Mouse (Mus musculus) ovary, postnatal 10 days (tissue): ENCODE measurements around the gene Mrpl17.
"Not testable (repeated sequence)": the region's sequence is repeated elsewhere in the genome, so short reads cannot be mapped to it uniquely, and the experiment has no call there.

Source experiments
- DNase-seq: peaks from one replicate; pipeline ENCODE4 v3.0.0; 2022; ENCODE audit warnings: low spot score

Mrpl17 gene

DNA sequence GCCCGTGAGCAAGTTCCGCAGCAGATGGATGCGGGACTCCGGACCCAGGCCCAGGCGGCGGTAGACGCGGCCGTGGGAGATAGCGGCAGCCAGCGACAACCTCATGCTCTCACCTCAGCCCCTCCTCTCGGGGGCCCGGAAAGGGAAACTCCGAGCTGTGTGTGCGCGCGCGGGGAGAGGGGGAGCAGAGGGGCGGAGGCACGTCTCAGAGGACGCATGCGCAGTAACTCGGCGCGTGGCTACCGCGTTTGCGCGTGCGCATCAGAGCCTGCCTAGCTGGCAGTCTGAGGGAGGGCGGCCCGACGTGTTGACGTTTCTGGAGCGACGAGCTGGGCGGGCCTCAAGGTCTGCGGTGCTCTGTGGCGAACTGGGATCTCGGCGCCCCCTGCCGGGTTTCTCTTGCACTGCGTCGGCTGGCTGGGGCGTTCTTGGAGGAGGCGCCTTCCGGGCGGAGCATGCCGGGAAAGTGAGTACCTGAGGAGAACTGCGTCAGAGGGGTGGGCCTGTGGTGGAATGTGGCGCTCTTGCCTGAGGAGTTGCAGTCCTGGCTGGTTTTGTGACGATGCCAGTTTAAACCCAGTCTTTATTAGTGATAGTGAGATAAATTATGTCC is at the start of gene Mrpl17:
Gene Mrpl17, minus strand, starts transcription at position 223 of the 613 bp plus-strand sequence.
- DNase-seq, result peak; percentile 99

DNA sequence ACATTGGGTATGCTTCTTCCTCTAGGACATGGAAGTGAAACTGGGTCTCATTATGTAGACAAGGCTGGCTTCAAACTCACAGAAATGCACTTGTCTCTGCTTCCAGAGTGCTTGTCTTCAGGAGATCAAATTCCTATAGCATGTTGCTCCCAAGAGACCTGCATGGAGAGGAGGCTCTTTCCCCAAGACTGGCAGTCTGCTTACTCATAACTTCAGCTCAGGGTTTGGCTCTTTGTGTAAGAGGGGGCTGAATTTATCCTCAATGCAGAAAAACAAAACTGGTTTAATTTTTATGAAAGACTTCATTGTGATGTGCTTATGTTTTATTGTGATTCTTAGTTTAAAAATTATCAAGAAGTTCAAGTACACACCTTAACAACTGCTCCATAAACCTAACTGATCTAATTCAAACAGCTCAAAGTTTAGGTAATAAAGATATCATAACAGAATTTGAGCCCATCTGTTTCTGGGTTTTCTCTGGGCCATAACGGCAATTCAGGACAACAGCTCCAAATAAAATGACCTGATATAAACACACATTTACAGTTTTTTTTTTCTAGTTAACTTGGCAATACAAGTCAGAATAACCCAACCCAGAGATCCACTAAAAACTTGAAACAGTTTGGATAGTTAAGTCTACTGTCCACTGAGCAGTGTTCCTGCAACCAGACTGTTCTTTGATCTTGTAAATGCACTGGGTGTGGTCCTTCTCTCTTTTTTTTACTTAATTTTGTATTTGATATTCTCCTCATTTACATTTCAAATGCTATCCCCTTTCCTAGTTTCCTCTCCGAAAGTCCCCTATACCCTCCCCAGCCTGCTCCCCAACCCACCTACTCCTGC is 45.0 kb upstream of the Mrpl17 start:
- DNase-seq, result not testable (repeated sequence)

DNA sequence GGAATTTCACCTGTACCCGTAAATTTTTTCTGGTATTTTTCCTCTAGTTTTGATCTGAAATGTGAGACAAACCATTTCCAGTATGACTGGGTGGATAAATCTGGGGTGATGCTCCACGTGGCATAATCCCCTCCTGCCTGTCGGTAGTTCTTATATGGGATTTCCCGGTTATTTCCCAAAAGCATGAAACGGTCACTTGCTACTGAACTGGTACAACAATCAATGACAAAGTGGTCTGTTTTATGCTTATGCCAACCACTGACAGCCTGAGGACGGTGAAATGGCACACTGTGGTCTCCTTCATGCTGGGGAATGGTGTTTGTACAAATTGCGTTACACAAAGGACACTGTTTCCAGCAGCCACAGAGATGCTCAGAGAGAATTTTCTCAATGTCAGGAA is 13.4 kb upstream of the Mrpl17 start:
- DNase-seq, result no peak

DNA sequence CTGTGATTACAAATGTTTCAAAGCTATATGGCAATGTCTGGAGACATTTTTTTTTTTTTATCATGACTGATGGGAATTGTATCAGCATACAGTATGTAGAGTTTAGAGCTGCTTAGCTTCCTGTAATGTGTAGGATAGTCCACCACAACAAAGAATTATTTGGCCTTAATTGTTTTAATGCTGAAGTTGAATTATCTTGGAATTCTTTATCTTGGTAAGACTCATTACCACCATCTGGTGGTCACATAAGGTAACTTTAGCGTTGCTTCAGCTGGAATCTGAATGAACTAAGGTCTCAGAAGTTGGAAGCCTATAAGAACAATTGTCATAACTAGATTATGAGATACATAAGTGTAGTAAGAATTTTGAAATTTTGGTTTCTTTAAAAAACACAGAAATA is 7.6 kb upstream of the Mrpl17 start:
- no peak for DNase-seq

DNA sequence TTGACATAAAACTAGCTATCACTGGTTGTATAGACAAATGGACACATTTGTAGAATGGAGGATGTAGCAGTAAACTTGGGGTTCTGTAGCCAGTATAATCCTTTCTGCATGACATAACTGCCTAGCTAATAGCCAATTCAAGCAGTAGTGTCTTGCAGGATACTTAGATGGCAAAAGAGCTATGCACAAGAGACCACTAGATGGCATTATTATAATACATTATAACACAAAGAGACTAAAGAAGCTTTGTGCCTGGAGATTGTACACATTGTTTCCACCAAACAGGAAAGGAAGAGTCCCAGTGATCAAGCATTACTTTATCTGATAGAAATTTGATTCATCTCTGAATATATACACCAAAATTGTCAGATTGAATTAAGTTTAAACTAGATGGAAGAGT is 5.8 kb upstream of the Mrpl17 start:
- DNase-seq, result no peak

DNA sequence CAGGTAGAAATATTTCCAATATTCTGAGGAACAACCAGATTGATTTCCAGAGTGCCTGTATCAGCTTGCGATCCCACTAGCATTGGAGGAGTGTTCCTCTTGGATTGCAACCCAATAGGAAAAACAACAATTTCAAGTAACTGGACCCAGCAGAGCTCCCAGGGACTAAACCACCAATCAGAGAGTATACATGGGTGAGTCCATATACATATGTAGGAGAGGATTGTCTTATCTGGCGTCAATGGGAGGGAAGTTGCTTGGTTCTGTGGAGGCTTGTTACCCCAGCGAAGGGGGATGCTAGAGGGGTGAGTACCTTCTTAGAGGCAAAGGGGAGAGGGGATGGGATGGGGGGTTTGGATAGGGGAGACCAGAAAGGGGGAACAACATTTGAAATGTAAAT is 2.4 kb upstream of the Mrpl17 start:
- DNase-seq, result no peak

DNA sequence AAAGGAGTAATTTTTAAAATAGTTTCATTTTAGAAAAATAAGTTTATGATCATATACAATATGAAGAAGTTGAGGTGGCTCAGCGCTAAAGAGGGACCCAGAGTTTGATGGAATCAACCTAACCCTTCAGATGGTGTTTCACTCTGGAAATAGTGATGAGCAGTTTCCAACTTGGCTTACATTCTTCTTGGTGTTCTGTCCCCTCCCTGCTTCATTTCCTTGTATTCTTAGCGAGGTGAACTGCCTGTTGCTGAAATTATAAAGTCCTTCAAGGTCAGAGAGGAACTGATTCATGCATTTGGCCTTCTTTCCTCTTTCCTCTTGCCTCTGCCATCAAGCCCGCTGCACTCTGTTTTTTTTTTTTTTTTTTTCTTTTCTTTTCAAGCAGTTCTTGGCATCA is 1.7 kb upstream of the Mrpl17 start:
- DNase-seq, result no peak

DNA sequence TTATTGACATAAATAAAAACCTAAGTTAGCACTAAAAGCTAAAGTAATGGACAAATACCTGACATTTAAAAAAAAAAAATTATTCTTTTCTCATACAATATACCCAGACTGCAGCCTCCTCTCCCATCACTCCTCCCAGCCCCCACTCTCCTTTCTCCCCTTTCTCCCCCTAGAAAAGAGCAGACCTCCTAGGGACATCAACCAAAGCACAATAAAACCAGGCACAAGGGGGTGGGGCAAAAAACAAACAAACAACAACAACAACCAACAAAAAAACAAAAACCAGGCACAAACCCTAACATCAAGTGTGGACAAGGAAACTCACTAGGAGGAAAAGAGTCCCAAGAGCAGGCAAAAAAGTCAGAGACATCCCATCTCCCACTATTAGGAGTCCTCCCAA is 617 bp upstream of the Mrpl17 start:
- no peak for DNase-seq

DNA sequence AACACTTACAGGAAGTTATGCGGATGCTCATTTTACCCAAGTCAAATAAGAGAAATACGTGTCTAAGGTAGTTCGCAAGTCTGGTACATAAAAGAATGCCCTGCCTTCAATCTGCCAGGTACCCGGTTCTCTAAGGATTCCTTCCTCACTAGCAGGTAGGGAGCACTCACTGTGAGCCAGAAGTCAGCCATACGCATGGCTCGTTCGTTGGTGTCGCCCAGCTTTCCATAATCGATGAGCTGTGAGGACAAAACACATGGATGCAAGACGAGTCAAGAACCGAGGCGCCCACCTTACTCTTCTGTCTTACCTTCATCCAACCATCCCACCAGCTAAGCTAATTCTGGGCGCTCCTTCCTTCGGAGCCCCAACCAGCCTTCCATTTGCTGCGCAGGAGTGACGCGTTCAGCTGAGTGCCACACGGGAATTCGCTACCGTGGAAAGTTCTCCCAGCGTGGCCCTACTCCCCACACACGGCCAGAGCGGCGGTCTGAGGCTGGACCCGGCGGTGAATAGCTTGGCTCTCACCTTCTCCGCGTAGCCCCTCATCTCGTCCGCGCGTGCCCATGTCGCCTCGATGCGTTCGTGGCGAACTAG is 521 bp downstream of the Mrpl17 start:
- DNase-seq, result no peak

DNA sequence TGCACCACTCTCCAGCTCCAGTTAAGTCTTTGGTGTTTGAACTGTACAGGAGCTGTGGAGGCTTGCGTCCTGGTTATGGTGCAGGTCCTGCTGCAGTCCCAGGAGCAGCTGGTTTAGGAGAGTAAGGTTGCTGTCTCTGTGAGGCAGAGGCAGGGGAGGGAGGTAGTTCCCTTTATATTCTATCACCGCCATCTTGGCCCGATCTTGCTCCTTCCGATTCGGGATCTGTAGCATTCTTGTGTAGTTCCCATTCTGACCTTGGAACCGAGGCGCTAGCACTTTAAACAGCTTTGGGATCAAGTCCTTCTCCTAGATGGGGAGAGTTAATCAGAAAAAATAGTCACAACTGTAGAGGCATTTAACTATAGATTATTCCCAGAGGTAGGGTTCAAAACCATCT is 1.1 kb downstream of the Mrpl17 start:
- no peak for DNase-seq

DNA sequence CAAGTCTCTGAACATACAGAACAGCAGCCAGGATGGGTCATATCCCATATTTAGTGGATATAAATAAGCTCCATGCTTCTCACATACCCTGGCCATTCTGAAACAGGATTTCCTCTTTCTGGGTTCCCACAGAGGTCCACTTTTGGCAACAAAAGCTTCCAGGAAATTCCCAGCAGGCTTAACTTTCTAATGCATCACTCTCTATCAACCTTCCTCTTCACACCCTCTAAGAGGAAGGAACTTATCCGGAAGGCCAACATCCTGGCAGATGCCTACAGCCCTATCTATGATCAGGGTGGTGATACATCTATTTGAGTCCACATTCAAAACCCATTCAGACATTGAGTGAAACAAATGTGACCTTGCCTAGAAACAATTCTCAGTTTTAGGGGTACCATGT is 2.5 kb downstream of the Mrpl17 start:
- DNase-seq, result no peak

DNA sequence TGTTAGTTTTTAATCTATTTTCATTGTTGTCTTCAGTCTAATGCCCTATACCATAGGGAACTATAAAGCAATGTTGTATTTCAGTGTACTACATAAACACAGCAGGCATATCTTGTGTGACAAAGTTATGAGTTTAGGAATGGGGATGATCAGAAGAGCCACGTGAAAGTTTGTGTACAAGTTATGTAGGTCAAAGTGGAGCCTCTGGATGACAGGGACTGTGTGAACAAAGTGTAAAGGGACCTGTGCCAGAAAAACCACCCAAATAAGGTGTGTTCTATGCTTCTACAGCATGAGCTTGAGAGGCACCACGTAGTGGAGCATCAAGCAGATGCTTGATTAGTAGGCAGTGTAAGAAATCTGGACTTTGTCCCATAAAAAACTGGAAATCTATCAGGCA is 4.2 kb downstream of the Mrpl17 start:
- no peak for DNase-seq

DNA sequence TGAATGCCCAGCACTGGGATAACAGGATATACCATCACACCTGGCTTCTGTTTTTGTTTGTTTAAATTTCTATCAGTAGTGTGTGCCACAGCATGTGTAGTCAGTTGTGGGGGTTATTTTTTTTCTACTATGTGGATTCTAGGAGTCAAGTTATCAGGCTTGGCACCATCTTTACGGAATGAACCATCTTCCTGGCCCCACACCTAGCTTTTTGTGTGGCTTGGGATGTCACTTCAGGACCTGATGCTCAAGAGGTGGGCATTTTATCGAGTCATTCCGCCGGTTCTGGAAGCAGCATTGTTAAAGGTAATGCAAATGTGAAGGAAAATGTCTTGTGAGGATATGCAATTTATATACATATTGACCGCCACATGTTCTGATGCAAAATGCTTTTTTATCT is 4.8 kb downstream of the Mrpl17 start:
- DNase-seq, result no peak

DNA sequence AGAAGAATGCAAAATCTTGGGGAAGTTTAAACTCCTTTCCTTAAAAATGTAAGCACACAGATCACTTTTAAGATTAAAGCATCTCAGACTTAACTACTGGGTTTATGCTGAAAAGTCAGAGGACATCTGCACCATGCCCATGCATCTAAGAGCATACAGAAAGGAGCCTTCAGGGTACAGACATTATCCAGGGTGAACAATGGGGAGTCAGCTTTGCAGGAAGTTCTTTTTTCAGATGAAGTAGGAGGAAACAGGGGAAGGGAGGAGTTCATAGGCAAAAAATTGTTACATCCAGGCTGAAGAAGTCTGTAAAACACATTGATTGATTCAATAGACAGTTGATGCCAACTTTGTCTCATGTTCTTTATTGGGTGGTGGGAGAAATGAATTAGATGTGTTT is 7.5 kb downstream of the Mrpl17 start:
- no peak for DNase-seq

DNA sequence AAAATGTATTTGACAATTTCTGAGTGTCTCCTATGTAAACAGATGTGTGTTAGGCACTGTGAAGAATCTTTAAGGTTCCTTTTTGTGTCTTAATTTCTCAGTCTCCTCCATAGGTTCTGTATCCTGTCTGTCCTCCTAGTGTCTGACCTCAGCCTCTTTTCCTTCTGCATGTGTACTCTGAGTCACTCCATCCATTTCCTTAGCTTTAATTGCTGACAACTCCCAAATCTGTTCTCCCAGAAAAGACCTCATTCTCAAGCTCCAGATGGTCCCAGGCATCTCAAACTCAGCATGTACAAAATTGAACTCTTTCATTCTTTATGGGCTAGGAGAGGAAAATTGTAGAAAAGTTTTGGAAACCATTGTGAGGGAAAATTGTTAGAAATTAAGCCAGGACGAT is 8.1 kb downstream of the Mrpl17 start:
- DNase-seq, result no peak

DNA sequence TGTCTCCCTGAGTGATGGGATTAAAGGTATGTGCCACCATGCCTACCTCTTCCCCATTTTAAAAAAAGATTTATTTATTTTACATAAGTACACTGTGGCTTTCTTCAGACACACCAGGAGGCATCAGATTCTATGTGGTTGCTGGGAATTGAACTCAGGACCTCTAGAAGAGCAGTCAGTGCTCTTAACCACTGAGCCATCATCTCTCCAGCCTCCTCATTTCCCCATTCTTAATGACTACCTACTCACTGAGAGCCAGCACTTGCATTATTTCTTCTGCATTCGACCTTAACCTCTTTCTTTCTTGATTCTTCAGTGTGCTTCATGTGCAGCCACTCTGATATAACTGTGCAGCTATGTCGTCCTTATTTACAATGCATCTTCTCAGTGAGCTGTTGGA is 8.6 kb downstream of the Mrpl17 start:
- DNase-seq, result no peak

DNA sequence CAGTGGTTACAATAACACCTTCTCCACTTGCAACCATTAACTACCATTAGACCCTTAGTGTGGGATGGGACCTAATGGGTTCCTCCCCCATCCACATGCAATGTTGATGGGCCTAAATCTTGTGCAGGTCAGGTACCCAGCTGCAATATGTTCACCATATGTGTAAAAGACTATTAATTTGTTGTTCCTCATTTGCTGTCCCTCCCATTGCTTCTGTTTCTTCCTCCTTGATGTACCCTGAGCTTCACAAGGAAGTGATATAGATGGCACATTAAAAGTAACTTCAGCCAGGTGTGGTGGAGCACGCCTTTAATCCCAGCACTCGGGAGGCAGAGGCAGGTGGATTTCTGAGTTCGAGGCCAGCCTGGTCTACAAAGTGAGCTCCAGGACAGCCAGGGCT is 13.9 kb downstream of the Mrpl17 start:
- no peak for DNase-seq

DNA sequence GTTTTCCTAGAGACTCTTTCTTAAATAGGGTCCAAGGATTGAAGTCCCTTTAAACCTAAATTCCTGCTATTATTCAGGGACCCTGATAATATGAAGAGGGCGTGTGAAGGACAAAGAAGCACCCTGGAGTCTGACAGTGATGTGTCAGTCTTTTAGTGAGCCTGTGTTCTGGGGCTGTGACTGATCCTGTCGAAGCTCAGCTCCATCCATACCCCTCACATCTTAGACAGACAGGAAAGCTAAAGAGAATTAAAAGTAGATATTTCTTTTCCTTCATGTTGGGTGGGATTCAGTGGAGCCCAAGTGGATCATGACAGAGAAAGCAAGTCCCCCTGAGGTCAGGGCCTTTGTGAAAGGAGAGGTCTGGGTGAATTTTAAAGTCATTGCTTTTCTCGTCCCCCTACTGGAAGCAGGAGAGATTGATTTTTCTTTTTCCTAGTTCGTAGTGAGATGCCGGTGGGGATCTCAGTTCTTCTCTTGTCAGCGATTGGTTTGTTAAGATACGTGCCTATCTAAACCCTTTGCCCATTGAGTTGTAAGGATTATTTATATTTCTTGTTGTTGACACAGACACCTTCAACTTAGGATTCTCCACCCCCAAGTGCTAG is 15.0 kb downstream of the Mrpl17 start:
- DNase-seq, result no peak

DNA sequence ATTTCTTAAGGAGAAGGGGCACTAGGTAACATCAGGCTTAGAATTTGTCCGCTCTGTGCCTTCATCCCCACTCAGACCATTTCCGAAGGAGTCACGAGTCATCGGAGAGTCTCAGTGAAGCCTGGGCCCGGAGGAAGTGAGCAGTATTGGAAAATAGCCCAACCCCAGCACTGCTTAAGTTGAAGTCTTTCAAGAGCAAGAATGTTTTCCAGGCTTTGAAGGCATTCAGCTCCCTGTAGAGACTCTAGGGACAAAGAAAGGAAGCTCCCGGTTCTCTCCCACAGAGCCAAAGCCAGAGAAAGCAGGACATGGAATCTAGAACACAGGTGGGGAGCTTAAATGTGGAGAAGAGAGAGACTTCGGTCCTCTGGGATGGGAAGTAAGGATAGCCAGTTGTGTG is 17.2 kb downstream of the Mrpl17 start:
- DNase-seq, result no peak

DNA sequence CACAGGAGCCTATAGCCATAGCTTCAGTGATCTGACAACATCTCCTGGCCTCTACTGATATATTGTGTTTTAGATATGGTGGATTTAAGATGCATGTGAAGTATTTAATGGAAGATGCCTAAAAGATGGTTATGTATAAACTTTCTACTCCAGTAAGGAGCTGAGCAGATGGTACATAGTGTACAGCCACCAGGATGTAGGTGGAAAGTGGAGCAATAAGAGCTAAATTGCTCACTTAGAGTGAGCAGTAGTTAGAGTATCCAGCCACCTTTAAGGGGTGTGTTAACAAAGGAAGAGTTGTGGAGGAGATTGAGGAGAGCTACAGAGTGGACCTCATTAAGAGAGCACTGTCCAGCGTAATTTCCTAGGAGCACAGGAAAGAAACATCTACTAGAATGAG is 19.8 kb downstream of the Mrpl17 start:
- DNase-seq, result no peak

DNA sequence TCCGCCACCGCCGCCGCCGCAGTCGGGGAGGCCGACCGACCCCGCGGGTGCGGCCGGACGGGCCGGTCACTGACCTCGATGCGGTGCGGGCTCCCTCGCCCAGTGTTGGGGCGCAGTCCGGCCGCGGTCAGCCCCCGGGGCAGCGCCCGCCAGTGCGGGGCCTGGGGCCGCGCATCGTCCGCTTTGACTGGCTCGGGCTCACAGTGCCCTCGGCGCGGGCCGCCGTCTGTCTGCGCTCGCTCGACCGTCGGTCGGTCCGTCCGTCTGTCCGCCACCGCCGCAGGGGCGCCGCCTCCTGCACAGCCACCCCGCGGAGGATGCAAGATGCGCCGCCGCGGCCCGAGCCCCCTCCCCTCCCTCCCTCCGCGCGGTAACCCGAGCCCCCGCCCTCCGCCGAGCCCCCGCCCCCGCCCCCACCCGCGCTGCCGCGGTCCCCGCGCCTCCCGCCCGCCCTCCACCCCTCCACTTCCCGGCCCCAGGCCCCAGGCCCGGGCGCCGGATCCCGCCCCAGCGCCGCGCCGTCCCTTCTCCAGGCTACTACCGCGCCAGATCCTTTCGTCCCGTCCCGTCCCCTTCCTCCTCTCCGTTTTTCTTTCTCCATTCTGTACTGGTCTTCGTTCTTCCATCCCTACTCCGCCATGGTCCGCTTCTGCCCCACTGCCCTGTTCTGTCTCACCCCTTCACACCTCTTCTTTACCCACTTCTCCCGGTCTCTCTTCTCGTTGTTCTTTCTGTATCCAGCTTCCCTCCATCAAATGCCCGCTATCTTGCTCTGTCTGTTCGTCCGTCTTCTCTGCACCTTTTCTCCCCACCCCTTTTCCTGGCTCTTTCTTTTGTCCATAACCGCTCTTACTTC is 23.4 kb downstream of the Mrpl17 start, which contains the start of gene Dchs1:
Gene Dchs1, minus strand, starts transcription at position 370 of the 856 bp plus-strand sequence.
- no peak for DNase-seq
